In genomic region chr12:91751893-91752597, GRCm38 (mm10) we compare ENCODE assay signal across 25 mouse cellular contexts.
"Had no signal": no experiment of that assay in that cellular context is flagged by ENCODE, and none has a peak within 500 bp of the region (broad histone marks: within the 10 kb centered on the region; RNA-seq: fewer than 3 reads in every experiment).

No protein-coding gene starts in this region.

- H3K4me1 ChIP-seq: intestine, embryonic 15.5 days had no signal

- DNase-seq: gastrocnemius, postnatal 14 days; gastrocnemius, postnatal 36 days; heart, adult 11 months; heart, adult 2 months; heart, postnatal 14 days; heart, postnatal 4 days; kidney, postnatal 4 days; liver; liver, embryonic 13.5 days had no signal

- H3K9me3 ChIP-seq: heart, embryonic 13.5 days; heart, embryonic 15.5 days; hindbrain, embryonic 10.5 days; hindbrain, embryonic 12.5 days; intestine, embryonic 15.5 days; kidney, embryonic 15.5 days; limb, embryonic 10.5 days; limb, embryonic 12.5 days; liver, embryonic 13.5 days had no signal

- H3K27ac ChIP-seq: heart, adult 2 months; heart, embryonic 13.5 days; heart, embryonic 15.5 days; hindbrain, embryonic 10.5 days; hindbrain, embryonic 12.5 days; hindbrain, embryonic 14.5 days; intestine, embryonic 15.5 days; kidney, embryonic 15.5 days; layer of hippocampus, adult 2 months; left cerebral cortex, adult 2 months; limb, embryonic 10.5 days; limb, embryonic 12.5 days; liver, embryonic 13.5 days had no signal

- H3K4me2 ChIP-seq: heart, embryonic 11.5 days; heart, embryonic 13.5 days; heart, embryonic 15.5 days; hindbrain, embryonic 12.5 days; hindbrain, embryonic 14.5 days; intestine, embryonic 15.5 days; kidney, embryonic 15.5 days; limb, embryonic 12.5 days; liver, embryonic 11.5 days; liver, embryonic 13.5 days had no signal

- ATAC-seq: hindbrain, embryonic 16.5 days; inflammation-experienced regulatory T-cells, adult 6 months; intestine, embryonic 15.5 days; intestine, postnatal 0 days had no signal

- H3K36me3 ChIP-seq: heart, embryonic 13.5 days; heart, embryonic 15.5 days; hindbrain, embryonic 10.5 days; hindbrain, embryonic 12.5 days; intestine, embryonic 15.5 days; kidney, embryonic 15.5 days; limb, embryonic 10.5 days; limb, embryonic 12.5 days; liver, embryonic 13.5 days had no signal

- H3K4me3 ChIP-seq: heart, adult 2 months; heart, embryonic 13.5 days; heart, embryonic 15.5 days; hindbrain, embryonic 10.5 days; hindbrain, embryonic 12.5 days; intestine, embryonic 15.5 days; kidney, embryonic 15.5 days; layer of hippocampus, adult 2 months; left cerebral cortex, adult 2 months; limb, embryonic 10.5 days; limb, embryonic 12.5 days; liver, embryonic 13.5 days had no signal

- H3K27me3 ChIP-seq: heart, embryonic 15.5 days; hindbrain, embryonic 12.5 days; intestine, embryonic 15.5 days; kidney, embryonic 15.5 days; limb, embryonic 12.5 days; liver, embryonic 13.5 days had no signal

- H3K9ac ChIP-seq: heart, embryonic 13.5 days; heart, embryonic 15.5 days; hindbrain, embryonic 12.5 days; hindbrain, embryonic 14.5 days; intestine, embryonic 15.5 days; kidney, embryonic 15.5 days; limb, embryonic 12.5 days; liver, embryonic 13.5 days had no signal
